Mouse (Mus musculus): ENCODE data around the gene Igsf9.

Igsf9 gene

DNA sequence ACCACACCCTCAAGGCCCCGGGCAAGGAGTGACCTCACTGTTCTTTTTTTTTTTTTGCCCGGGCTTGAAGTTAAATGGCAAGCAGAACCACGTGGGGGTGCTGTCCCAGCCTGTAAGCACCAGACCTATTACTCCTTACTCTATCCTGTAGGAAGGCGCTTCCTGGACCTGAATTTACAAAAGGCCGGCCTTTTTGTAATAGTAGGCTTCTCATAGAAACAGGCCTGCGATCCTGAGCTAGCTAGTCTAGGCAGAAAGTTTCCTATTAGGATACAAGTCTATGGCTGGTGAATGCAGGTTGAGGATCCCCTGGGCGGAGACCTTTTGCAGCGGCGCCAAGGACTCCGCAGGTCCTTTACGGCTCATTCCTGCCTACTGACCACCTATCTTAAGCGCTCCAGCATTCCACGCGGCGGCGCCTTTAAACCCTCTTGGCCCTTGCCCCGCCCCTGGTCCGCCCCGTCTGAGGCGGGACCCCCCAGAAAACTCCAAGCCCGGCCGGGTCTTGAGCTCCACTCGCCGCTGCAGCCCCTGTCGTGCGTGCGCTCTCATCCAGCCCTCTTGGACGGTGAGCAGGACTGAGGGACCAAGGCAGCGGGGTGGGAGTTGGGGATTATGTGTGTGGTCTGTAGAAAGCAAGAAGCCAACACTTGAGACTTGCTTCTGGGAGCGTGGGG is 18.3 kb downstream of the Igsf9 start, which contains the start of gene Tagln2:
TSS of gene Tagln2 (plus strand) at position 283 of the 677 bp plus-strand sequence.
- DNase-seq: peak; percentile 78

DNA sequence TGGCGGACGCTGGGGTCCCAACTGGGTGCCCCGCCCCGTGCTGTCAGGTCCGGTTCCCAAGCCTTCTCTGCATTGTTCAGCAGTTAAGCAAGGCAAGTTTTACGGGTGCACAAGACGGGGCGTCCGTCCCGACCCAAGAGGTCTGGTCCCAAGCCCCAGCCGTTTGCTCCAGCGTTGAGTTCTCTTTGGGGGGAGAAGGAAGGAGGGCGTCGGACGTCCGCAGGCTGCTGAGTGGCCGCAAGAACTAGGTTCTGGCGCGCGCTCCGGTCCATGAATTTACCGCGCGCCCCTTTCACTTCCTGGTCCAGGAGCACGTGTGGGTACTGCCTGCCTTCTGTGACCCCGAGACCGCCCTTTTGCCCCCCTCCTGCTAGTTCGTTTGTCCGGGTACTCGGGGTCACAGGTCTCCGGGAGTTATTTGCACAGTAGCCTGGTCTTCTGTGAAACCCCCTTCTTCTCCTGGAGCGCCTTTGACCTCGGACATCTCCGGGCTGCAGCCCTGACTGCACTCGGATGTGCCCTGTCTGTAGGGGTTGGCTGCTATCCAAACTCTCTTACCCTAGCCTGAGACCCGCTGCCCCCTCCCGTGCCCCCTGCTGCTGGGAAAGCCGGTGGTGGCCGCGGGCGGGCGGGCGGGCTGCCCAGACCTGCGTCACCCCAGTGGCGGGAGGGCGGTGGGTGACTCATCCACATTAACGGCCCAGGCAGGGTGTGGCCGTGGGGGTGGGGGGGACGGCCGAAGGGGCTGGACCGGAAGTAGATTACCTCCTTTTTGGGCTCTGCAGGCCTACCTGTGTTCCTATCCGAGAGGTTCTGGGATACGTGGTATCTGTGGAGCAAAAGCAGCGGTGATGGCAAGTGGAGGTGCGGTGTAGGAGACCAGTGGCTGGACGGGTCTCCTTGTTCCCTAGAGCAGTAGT is 19.1 kb downstream of the Igsf9 start:
- DNase-seq: peak; percentile 69

GRCm38 (mm10) chr1:172501371-172502144 is 20.0 kb downstream of the Igsf9 start:
- peak; percentile 48 for DNase-seq

GRCm38 (mm10) chr1:172502145-172503110 is 20.8 kb downstream of the Igsf9 start:
- peak; percentile 25 for DNase-seq

- peak; percentile 26 for DNase-seq
Observed at GRCm38 (mm10) chr1:172503111-172503997, 21.8 kb downstream of the Igsf9 start.

DNA sequence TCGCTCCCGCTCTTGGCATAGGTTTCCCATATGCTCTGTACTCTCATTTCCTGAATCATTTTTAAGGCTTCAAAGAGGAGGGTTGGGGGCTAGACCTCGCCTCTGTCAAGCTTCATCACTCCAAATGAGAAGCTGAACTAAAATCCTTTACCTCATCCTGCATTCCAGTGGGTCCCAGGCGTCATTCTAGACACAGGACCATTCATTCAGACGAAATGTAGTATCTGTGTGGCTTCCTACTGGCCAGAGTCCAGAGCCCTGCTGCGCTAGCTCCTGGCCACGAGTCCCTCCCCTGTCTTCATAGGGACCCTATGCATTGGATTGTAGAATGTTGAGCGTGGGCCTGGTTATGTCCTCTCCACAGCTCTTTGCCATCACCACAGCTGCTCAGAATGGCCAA is 23.2 kb downstream of the Igsf9 start:
- DNase-seq: no peak

DNA sequence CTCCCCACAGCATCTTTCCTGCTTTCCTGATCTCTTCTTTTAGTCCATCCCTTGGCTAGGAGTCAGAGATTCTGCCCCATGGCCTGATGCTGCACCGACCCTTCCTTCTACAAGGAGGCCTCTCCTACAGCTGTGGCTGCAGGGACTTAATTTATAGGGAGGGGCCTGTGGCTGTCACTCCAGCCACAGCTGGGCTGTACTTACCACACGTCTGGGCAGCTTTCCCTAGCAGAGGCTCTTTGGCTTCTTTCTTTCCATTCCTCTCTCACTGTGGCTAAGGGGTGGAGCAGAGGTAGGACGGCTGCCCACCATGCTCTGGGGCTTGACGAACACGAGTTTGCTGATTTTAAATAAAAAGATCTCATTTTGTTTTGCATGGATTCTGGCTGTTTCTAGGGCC is 25.4 kb downstream of the Igsf9 start:
- DNase-seq: no peak

- DNase-seq: no peak
Observed at GRCm38 (mm10) chr1:172507701-172508100, 26.1 kb downstream of the Igsf9 start.

DNA sequence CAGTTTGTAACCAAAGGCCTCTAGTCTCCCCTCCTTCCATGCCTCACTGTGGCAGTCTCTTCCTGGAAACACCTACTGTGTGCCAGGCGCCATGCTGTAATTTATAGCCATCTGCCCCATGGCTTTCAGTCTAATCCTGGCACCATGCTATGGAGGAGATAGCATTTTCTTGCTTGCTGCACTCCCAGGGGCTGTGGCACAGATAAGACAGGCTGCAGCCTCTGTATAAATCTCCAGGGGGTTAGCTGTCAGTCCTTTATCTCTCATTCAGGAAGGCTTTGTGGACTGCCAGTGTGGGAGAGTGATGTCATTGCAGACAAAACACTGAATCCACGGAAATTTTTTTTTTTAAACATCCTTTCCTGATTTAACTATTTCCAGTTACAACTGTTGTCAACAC is 26.6 kb downstream of the Igsf9 start:
- DNase-seq: no peak

DNA sequence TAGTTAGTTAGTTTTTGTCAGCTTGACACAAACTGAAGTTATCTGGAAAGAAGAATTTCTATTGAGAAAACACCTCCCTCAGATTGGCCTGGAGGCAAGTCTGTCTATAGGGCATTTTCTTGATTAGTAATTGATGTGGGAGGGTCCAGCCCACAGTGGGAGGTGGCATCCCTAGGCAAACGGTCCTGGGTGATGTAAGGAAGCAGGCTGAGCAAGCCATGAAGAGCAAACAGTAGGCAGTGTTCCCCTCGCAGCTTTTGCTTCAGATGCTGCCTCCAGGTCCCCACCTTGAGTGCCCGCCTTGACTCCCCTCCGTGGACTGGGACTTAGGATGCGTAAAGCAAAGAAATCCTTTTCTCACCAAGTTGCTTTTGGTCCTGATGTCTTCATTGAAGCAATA is 27.6 kb downstream of the Igsf9 start:
- DNase-seq: no peak

- no peak for DNase-seq
Observed at GRCm38 (mm10) chr1:172509983-172510382, 28.4 kb downstream of the Igsf9 start.

DNA sequence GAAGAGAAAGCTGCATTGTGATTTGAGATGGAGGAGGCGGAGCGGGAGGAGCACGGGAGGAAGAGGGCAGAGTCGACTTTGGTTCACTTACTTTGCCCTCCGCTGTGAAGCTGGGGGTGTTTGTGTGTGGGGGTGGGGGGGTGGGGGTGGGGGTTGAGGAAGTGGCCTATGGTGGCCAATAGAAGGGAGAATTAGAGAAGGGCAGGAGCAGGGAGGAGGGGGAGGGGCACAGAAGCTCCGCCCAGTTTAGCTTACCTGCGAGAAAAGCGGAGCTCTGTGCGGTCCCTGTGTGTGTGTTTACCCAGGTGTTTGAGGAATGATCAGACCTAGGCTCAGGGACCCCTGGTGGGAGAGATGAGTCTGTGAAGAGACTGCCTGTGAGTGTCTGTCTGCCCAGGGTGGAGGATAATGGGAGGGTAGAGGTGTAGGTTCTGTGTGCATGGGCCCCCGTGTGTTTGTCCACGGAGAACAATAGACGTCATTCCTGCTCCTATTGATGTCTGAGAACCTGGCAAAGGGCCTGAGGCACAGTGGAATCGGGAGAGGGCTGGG is 28.9 kb downstream of the Igsf9 start:
- peak; percentile 20 for DNase-seq

- DNase-seq: peak; percentile 65
Observed at GRCm38 (mm10) chr1:172512962-172513361, 31.4 kb downstream of the Igsf9 start.

- peak; percentile 61 for DNase-seq
Observed at GRCm38 (mm10) chr1:172513525-172514212, 32.1 kb downstream of the Igsf9 start.

DNA sequence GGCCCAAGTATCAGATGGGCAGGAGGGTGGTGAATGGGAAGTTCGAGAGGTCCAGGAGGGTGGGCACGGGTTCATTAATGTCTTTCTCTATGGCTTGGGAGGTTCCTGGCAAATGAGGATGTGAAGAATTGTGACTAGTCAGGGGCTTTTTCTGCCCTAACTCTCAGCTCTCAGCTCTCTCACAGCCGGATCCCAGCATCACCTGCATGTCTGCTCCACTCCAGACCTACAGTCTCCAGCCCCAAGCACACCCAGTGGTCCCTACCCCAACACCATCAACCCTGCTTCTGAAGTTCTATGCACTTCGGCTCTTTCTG is 32.6 kb downstream of the Igsf9 start:
- no peak for DNase-seq

- DNase-seq: peak; percentile 5
Observed at GRCm38 (mm10) chr1:172514551-172515268, 33.1 kb downstream of the Igsf9 start.

DNA sequence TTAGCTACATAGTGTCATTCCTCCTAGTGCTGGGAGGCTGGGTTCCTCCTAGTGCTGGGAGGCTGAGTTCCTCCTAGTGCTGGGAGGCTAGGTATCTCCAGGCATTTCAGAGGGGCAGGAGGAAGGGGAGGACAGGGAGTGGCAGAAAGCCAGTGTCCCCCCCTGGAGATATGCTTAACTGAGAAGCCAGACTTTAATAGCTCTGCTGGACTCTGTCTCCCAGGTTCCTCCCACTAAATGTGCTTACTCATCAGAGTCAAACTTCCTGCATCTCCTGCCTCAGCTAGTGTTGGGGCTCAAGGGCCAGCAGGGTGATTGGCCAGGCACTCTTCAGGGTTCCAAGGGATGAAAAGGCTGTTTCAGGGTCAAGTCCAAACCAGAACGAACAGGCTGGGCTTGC is 33.8 kb downstream of the Igsf9 start:
- peak; percentile 8 for DNase-seq

GRCm38 (mm10) chr1:172518013-172518412 is 36.4 kb downstream of the Igsf9 start:
- DNase-seq: no peak

DNA sequence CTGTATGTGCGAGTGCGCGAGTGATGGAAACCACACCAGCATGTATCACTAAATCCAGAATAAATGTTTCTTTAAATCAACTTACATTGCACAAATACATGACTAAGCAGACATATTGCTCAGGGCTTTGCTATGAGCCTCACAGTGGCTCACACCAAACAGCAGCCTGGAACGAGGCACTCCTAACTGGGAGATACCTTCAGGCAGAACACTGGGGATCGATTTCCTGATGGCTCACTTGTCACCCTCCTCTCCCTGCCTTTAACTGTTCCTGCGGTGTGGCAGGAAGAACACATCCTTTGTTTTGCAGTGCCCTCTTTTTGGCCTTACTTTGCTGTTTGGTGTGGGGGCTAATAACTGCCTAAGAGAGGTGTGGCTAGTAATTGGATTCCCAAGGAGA is 38.1 kb downstream of the Igsf9 start:
- no peak for DNase-seq

Data from liver (tissue).